Mouse (Mus musculus) G1E (cell line): ENCODE results near the gene Glrp1. TPM values are rescaled to one million over a fixed set of nuclear protein-coding genes. Genes with fewer than 3 reads are reported as not detected.

Experiments
- ATAC-seq: 2 replicates; pipeline ENCODE4 v1.8.0; 2016; ENCODE audit warnings: mild to moderate bottlenecking; ENCODE audit not compliant: insufficient number of reproducible peaks, poor library complexity, low FRiP score, severe bottlenecking; ENCODE audit errors: extremely low read depth
- DNase-seq: peaks from one replicate; pipeline ENCODE4 v3.0.0; 2012; ENCODE audit warnings: low spot score
- H3K27me3 ChIP-seq: 2 replicates; pipeline ENCODE4 v1.6.1; 2012; ENCODE audit warnings: mild to moderate bottlenecking, low read length, inconsistent platforms; ENCODE audit not compliant: insufficient read depth
- H3K36me3 ChIP-seq: replicated peaks from 2 replicates; pipeline ENCODE3; 2012; ENCODE audit warnings: mild to moderate bottlenecking, inconsistent platforms
- H3K4me1 ChIP-seq: 2 replicates; pipeline ENCODE4 v1.6.1; 2012; ENCODE audit warnings: low read depth, low read length, inconsistent platforms, mixed read lengths; ENCODE audit not compliant: insufficient read depth
- H3K4me3 ChIP-seq: 2 replicates; pipeline ENCODE4 v1.5.1; 2012; ENCODE audit warnings: low read depth, mild to moderate bottlenecking, inconsistent platforms, low read length, moderate library complexity, mixed read lengths
- H3K9me3 ChIP-seq: replicated peaks from 2 replicates; pipeline ENCODE4 v1.6.1; 2012; ENCODE audit warnings: inconsistent platforms
- CTCF ChIP-seq: IDR thresholded peaks from 2 replicates; pipeline ENCODE4 v1.5.1; 2012; ENCODE audit warnings: low read depth, low read length, inconsistent platforms, mixed read lengths
- GATA1 ChIP-seq: IDR thresholded peaks from 2 replicates; pipeline ENCODE4 v1.6.1; 2012; ENCODE audit warnings: borderline replicate concordance, low read length, inconsistent platforms, mixed read lengths
- GATA2 ChIP-seq: IDR thresholded peaks from 2 replicates; pipeline ENCODE4 v1.6.1; 2012; ENCODE audit warnings: low read depth, low read length, inconsistent platforms, borderline replicate concordance
- POLR2AphosphoS5 ChIP-seq: IDR thresholded peaks from 2 replicates; pipeline ENCODE4 v1.6.1; 2012; ENCODE audit warnings: low read depth, low read length, inconsistent platforms; ENCODE audit not compliant: insufficient replicate concordance
- TAL1 ChIP-seq: conservative IDR thresholded peaks from 2 replicates; pipeline ENCODE4 v1.6.1; 2012; ENCODE audit warnings: low read depth, low read length, inconsistent platforms, mixed read lengths
- polyA plus RNA-seq: library from polyadenylated mRNA; stranded (reverse); fragments of >175 nt; gene quantifications from 2 replicates; pipeline ENCODE4 v1.2.3, GENCODE M21; 2012
- total RNA-seq, 2 experiments: library from RNA; stranded (forward) in 1 of 2; stranded (reverse) in 1 of 2; fragments of 200-1000 nt in 1 of 2; fragments of >200 nt in 1 of 2; fragmentation: Nextera tagmentation in 1 of 2; gene quantifications; 2 replicates each; pipeline ENCODE4 v1.2.3; 2014 to 2017

Gene Glrp1
- total and polyA plus RNA-seq, 3 experiments = 0.16 TPM; not detected in 2

GRCm38 (mm10) chr1:88491617-88492378, 18.1 kb downstream of the Glrp1 start:
- no peaks in the 10 kb centered on the region; the same call in 1 of the 2 replicates for H3K9me3 ChIP-seq
- H3K4me3 ChIP-seq = peak overlapping the region; percentile 13; the same call in 1 of the 2 replicates
- no peaks in the 10 kb centered on the region for H3K36me3 ChIP-seq
- peaks cover 91% of the 10 kb centered on the region for H3K4me1 ChIP-seq
- ATAC-seq (peak; percentile 88), DNase-seq (peak; percentile 91)
- TF ChIP-seq POLR2AphosphoS5 (no peak), TAL1 (peak; percentile 87), GATA1 (no peak), GATA2 (0 out of 2 replicates have a peak, but pooled peaks have one; percentile 20)
- H3K27me3 ChIP-seq = no peaks in the 10 kb centered on the region

- Histone ChIP-seq H3K36me3 (no peaks in the 10 kb centered on the region), H3K4me1 (peaks cover 84% of the 10 kb centered on the region), H3K27me3 (no peaks in the 10 kb centered on the region), H3K9me3 (no peaks in the 10 kb centered on the region; the same call in 1 of the 2 replicates), H3K4me3 (no peak overlapping the region)
- DNase-seq = no peak
- ATAC-seq = no peak
- TF ChIP-seq TAL1 = no peak
- TF ChIP-seq GATA2 = no peak
- TF ChIP-seq GATA1 = no peak
- TF ChIP-seq POLR2AphosphoS5 = no peak
- TF ChIP-seq CTCF = no peak
These were observed 19.7 kb downstream of the Glrp1 start for GRCm38 (mm10) chr1:88490164-88490563.

- ATAC-seq (no peak), DNase-seq (no peak)
- H3K27me3 ChIP-seq = no peaks in the 10 kb centered on the region
- no peak for TF ChIP-seq GATA1
- H3K4me1 ChIP-seq = peaks cover 82% of the 10 kb centered on the region
- H3K9me3 ChIP-seq = no peaks in the 10 kb centered on the region; the same call in 1 of the 2 replicates
- H3K36me3 ChIP-seq = no peaks in the 10 kb centered on the region
- no peak overlapping the region for H3K4me3 ChIP-seq
These were observed 20.9 kb downstream of the Glrp1 start for GRCm38 (mm10) chr1:88488957-88489356.

GRCm38 (mm10) chr1:88486336-88486735, 23.5 kb downstream of the Glrp1 start:
- TF ChIP-seq POLR2AphosphoS5 (no peak), GATA1 (no peak), GATA2 (no peak), TAL1 (no peak), CTCF (no peak)
- no peak for ATAC-seq
- H3K36me3 ChIP-seq = no peaks in the 10 kb centered on the region
- H3K4me1 ChIP-seq = peaks cover 82% of the 10 kb centered on the region
- H3K9me3 ChIP-seq = no peaks in the 10 kb centered on the region; the same call in 1 of the 2 replicates
- no peak overlapping the region for H3K4me3 ChIP-seq
- no peak for DNase-seq
- H3K27me3 ChIP-seq = no peaks in the 10 kb centered on the region

GRCm38 (mm10) chr1:88484059-88484458, 25.8 kb downstream of the Glrp1 start:
- H3K27me3 ChIP-seq = no peaks in the 10 kb centered on the region
- H3K4me3 ChIP-seq = no peak overlapping the region
- peaks cover 76% of the 10 kb centered on the region for H3K4me1 ChIP-seq
- no peak for ATAC-seq
- no peaks in the 10 kb centered on the region for H3K36me3 ChIP-seq
- no peak for DNase-seq
- no peaks in the 10 kb centered on the region for H3K9me3 ChIP-seq
- TF ChIP-seq TAL1 = no peak
- no peak for TF ChIP-seq GATA2
- no peak for TF ChIP-seq POLR2AphosphoS5

GRCm38 (mm10) chr1:88482142-88483099, 27.4 kb downstream of the Glrp1 start:
- DNase-seq (peak; percentile 82), ATAC-seq (peak; percentile 82)
- peaks cover 60% of the 10 kb centered on the region for H3K4me1 ChIP-seq
- H3K9me3 ChIP-seq = no peaks in the 10 kb centered on the region
- no peak for TF ChIP-seq GATA1
- peak; percentile 67 for TF ChIP-seq TAL1
- TF ChIP-seq CTCF = no peak
- no peak for TF ChIP-seq POLR2AphosphoS5
- no peaks in the 10 kb centered on the region for H3K27me3 ChIP-seq
- H3K36me3 ChIP-seq = no peaks in the 10 kb centered on the region
- H3K4me3 ChIP-seq = peak overlapping the region; percentile 38; the same call in 1 of the 2 replicates
